Mouse (Mus musculus) spleen, adult 12 weeks (tissue): ENCODE results near the gene Cd151.
A peak's percentile ranks its signal among the peaks of the same experiment; 100 is the strongest.
"Not testable (repeated sequence)": the region's sequence is repeated elsewhere in the genome, so short reads cannot be mapped to it uniquely, and the experiment has no call there.

Source experiments
- DNase-seq: peaks from one replicate; pipeline ENCODE4 v3.0.0; 2022; ENCODE audit warnings: low spot score

Gene Cd151

GRCm38 (mm10) chr7:141435856-141436522 lies 31.2 kb upstream of the Cd151 start:
- no peak for DNase-seq

GRCm38 (mm10) chr7:141436523-141436892 lies 30.7 kb upstream of the Cd151 start:
- no peak for DNase-seq

- peak; percentile 79 for DNase-seq
Observed at GRCm38 (mm10) chr7:141437178-141438120, 29.7 kb upstream of the Cd151 start, which contains the start of gene Slc25a22. Gene Slc25a22, minus strand, starts transcription at chr7:141437892.

- no peak for DNase-seq
Observed at GRCm38 (mm10) chr7:141438201-141438968, 28.8 kb upstream of the Cd151 start.

GRCm38 (mm10) chr7:141439140-141439679 lies 28.0 kb upstream of the Cd151 start:
- DNase-seq: no peak

GRCm38 (mm10) chr7:141439811-141440210 lies 27.4 kb upstream of the Cd151 start:
- no peak for DNase-seq

GRCm38 (mm10) chr7:141440613-141441012 lies 26.6 kb upstream of the Cd151 start:
- no peak for DNase-seq

GRCm38 (mm10) chr7:141441460-141441859 lies 25.7 kb upstream of the Cd151 start:
- DNase-seq: no peak

GRCm38 (mm10) chr7:141442199-141442598 lies 25.0 kb upstream of the Cd151 start:
- DNase-seq: no peak

GRCm38 (mm10) chr7:141443081-141443821 lies 23.9 kb upstream of the Cd151 start:
- DNase-seq: no peak

- DNase-seq: peak; percentile 62
Observed at GRCm38 (mm10) chr7:141443828-141444237, 23.4 kb upstream of the Cd151 start, which contains the start of gene Pidd1. Gene Pidd1, minus strand, starts transcription at chr7:141444025.

GRCm38 (mm10) chr7:141446374-141446773 lies 20.8 kb upstream of the Cd151 start:
- not testable (repeated sequence) for DNase-seq

- DNase-seq: peak; percentile 93
Observed at GRCm38 (mm10) chr7:141447110-141447991, 19.8 kb upstream of the Cd151 start, which contains the start of gene Rplp2. Gene Rplp2, plus strand, starts transcription at chr7:141447370.

GRCm38 (mm10) chr7:141451928-141452327 lies 15.3 kb upstream of the Cd151 start:
- DNase-seq: no peak

GRCm38 (mm10) chr7:141453636-141454035 lies 13.6 kb upstream of the Cd151 start:
- DNase-seq: no peak

GRCm38 (mm10) chr7:141454967-141455551 lies 12.1 kb upstream of the Cd151 start, which contains the start of gene Pnpla2:
Gene Pnpla2, plus strand, starts transcription at chr7:141455198.
- DNase-seq: peak; percentile 92

- DNase-seq: peak; percentile 68
Observed at GRCm38 (mm10) chr7:141455610-141456314, 11.4 kb upstream of the Cd151 start.

- DNase-seq: no peak
Observed at GRCm38 (mm10) chr7:141456739-141457138, 10.5 kb upstream of the Cd151 start.

GRCm38 (mm10) chr7:141457236-141457635 lies 10.0 kb upstream of the Cd151 start:
- no peak for DNase-seq
